Mouse (Mus musculus) neural tube, embryonic 10.5 days (tissue): ENCODE measurements around the gene Car7.

Experiments
- DNase-seq: peaks from one replicate; pipeline ENCODE4 v3.0.0-alpha.2; 2017; ENCODE audit warnings: low spot score; ENCODE audit errors: extremely low spot score

The Car7 gene

GRCm38 (mm10) chr8:104533971-104534778 lies at the start of gene Car7, which contains the start of gene Nae1:
TSS of gene Car7 (plus strand) at chr8:104534689.
TSS of gene Nae1 (minus strand) at chr8:104534637.
- DNase-seq = peak; percentile 98

GRCm38 (mm10) chr8:104509061-104510006 lies 25.2 kb upstream of the Car7 start, which contains the start of gene Terb1:
TSS of gene Terb1 (minus strand) at chr8:104509910.
- peak; percentile 55 for DNase-seq

- no peak for DNase-seq
These were observed 24.4 kb upstream of the Car7 start for GRCm38 (mm10) chr8:104510134-104510533.

- no peak for DNase-seq
These were observed 16.6 kb upstream of the Car7 start for GRCm38 (mm10) chr8:104517872-104518271.

- DNase-seq = no peak
These were observed 4.8 kb upstream of the Car7 start for GRCm38 (mm10) chr8:104529671-104530070.

GRCm38 (mm10) chr8:104533551-104533950 lies 938 bp upstream of the Car7 start:
- DNase-seq = no peak

- DNase-seq = no peak
These were observed 271 bp downstream of the Car7 start for GRCm38 (mm10) chr8:104534779-104535141.

- no peak for DNase-seq
These were observed 889 bp downstream of the Car7 start for GRCm38 (mm10) chr8:104535378-104535777.

- no peak for DNase-seq
These were observed 1.5 kb downstream of the Car7 start for GRCm38 (mm10) chr8:104536028-104536427.

- no peak for DNase-seq
These were observed 4.4 kb downstream of the Car7 start for GRCm38 (mm10) chr8:104538896-104539295.

- DNase-seq = no peak
These were observed 5.1 kb downstream of the Car7 start for GRCm38 (mm10) chr8:104539566-104539965.

GRCm38 (mm10) chr8:104540238-104540637 lies 5.7 kb downstream of the Car7 start:
- DNase-seq = peak; percentile 26

- DNase-seq = peak; percentile 56
These were observed 6.4 kb downstream of the Car7 start for GRCm38 (mm10) chr8:104540710-104541514.

GRCm38 (mm10) chr8:104541515-104541880 lies 7.0 kb downstream of the Car7 start:
- no peak for DNase-seq

GRCm38 (mm10) chr8:104542160-104542559 lies 7.7 kb downstream of the Car7 start:
- DNase-seq = no peak

- no peak for DNase-seq
These were observed 9.1 kb downstream of the Car7 start for GRCm38 (mm10) chr8:104543440-104544045.

- DNase-seq = no peak
These were observed 20.7 kb downstream of the Car7 start for GRCm38 (mm10) chr8:104555191-104555590.

- DNase-seq = no peak
These were observed 22.7 kb downstream of the Car7 start for GRCm38 (mm10) chr8:104557226-104557625.

- DNase-seq = no peak
These were observed 26.2 kb downstream of the Car7 start for GRCm38 (mm10) chr8:104560731-104561130.

GRCm38 (mm10) chr8:104564633-104565456 lies 30.4 kb downstream of the Car7 start:
- DNase-seq = peak; percentile 87
